Mouse (Mus musculus): Measurements from ENCODE around the gene Rbfox2.
"Not testable (repeated sequence)": the region's sequence is repeated elsewhere in the genome, so short reads cannot be mapped to it uniquely, and the experiment has no call there.

The Rbfox2 gene

GRCm38 (mm10) chr15:77306547-77307261 is at the start of gene Rbfox2:
Rbfox2 (minus strand) TSS chr15:77307004.
- DNase-seq (ENCODE audit: low read depth, low spot score): peak; percentile 96

- DNase-seq (ENCODE audit: low read depth, low spot score): peak; percentile 96
Measured at GRCm38 (mm10) chr15:77356248-77356810, 49.5 kb upstream of the Rbfox2 start.

GRCm38 (mm10) chr15:77354848-77355551 is 48.2 kb upstream of the Rbfox2 start:
- DNase-seq (ENCODE audit: low read depth, low spot score): peak; percentile 96

GRCm38 (mm10) chr15:77354496-77354847 is 47.7 kb upstream of the Rbfox2 start:
- DNase-seq (ENCODE audit: low read depth, low spot score): no peak

- no peak for DNase-seq (ENCODE audit: low read depth, low spot score)
Measured at GRCm38 (mm10) chr15:77353764-77354163, 47.0 kb upstream of the Rbfox2 start.

- DNase-seq (ENCODE audit: low read depth, low spot score): peak; percentile 59
Measured at GRCm38 (mm10) chr15:77352863-77353262, 46.1 kb upstream of the Rbfox2 start.

- peak; percentile 69 for DNase-seq (ENCODE audit: low read depth, low spot score)
Measured at GRCm38 (mm10) chr15:77350117-77350516, 43.3 kb upstream of the Rbfox2 start.

GRCm38 (mm10) chr15:77348146-77348545 is 41.3 kb upstream of the Rbfox2 start:
- no peak for DNase-seq (ENCODE audit: low read depth, low spot score)

GRCm38 (mm10) chr15:77344127-77345125 is 37.6 kb upstream of the Rbfox2 start:
- peak; percentile 67 for DNase-seq (ENCODE audit: low read depth, low spot score)

GRCm38 (mm10) chr15:77343527-77344091 is 36.8 kb upstream of the Rbfox2 start:
- DNase-seq (ENCODE audit: low read depth, low spot score): peak; percentile 82

GRCm38 (mm10) chr15:77342962-77343526 is 36.2 kb upstream of the Rbfox2 start:
- DNase-seq (ENCODE audit: low read depth, low spot score): no peak

- peak; percentile 78 for DNase-seq (ENCODE audit: low read depth, low spot score)
Measured at GRCm38 (mm10) chr15:77342005-77342404, 35.2 kb upstream of the Rbfox2 start.

GRCm38 (mm10) chr15:77340581-77340980 is 33.8 kb upstream of the Rbfox2 start:
- DNase-seq (ENCODE audit: low read depth, low spot score): no peak

GRCm38 (mm10) chr15:77338924-77339429 is 32.2 kb upstream of the Rbfox2 start:
- DNase-seq (ENCODE audit: low read depth, low spot score): no peak

GRCm38 (mm10) chr15:77338451-77338850 is 31.6 kb upstream of the Rbfox2 start:
- DNase-seq (ENCODE audit: low read depth, low spot score): peak; percentile 92

GRCm38 (mm10) chr15:77337926-77338325 is 31.1 kb upstream of the Rbfox2 start:
- peak; percentile 69 for DNase-seq (ENCODE audit: low read depth, low spot score)

- peak; percentile 76 for DNase-seq (ENCODE audit: low read depth, low spot score)
Measured at GRCm38 (mm10) chr15:77336968-77337341, 30.2 kb upstream of the Rbfox2 start.

- peak; percentile 98 for DNase-seq (ENCODE audit: low read depth, low spot score)
Measured at GRCm38 (mm10) chr15:77336287-77336967, 29.6 kb upstream of the Rbfox2 start.

- not testable (repeated sequence) for DNase-seq (ENCODE audit: low read depth, low spot score)
Measured at GRCm38 (mm10) chr15:77335185-77335584, 28.4 kb upstream of the Rbfox2 start.

Measured in ES-CJ7 (cell line).